Mouse (Mus musculus) liver, embryonic 15.5 days (tissue): ENCODE data around the gene Vcp. TPM values are rescaled to one million over a fixed set of nuclear protein-coding genes. Genes with fewer than 3 reads are reported as not detected.

Experiments
- ATAC-seq: fragments of 200-750 bp; cut with Nextera tagmentation; 2 replicates; pipeline ENCODE4 v1.8.0; 2017; ENCODE audit warnings: moderate number of reproducible peaks, mild to moderate bottlenecking, moderate library complexity; ENCODE audit not compliant: insufficient read depth
- H3K27ac ChIP-seq: fragments of 300-500 bp; sonication (generic); replicated peaks from 2 replicates; pipeline ENCODE4 v1.5.1; 2015; ENCODE audit warnings: mild to moderate bottlenecking, inconsistent platforms
- H3K27me3 ChIP-seq: fragments of 300-500 bp; sonication (generic); 2 replicates; pipeline ENCODE4 v1.6.1; 2015; ENCODE audit warnings: mild to moderate bottlenecking, inconsistent platforms
- H3K36me3 ChIP-seq: fragments of 300-500 bp; sonication (generic); replicated peaks from 2 replicates; pipeline ENCODE4 v1.6.1; 2015; ENCODE audit warnings: moderate library complexity, mild to moderate bottlenecking, inconsistent platforms
- H3K4me1 ChIP-seq: fragments of 300-500 bp; sonication (generic); replicated peaks from 2 replicates; pipeline ENCODE4 v1.6.1; 2015; ENCODE audit warnings: inconsistent platforms
- H3K4me2 ChIP-seq: fragments of 300-500 bp; sonication (generic); 2 replicates; pipeline ENCODE4 v1.6.1; 2015; ENCODE audit warnings: moderate library complexity, mild to moderate bottlenecking, inconsistent platforms
- H3K4me3 ChIP-seq: fragments of 300-500 bp; sonication (generic); replicated peaks from 2 replicates; pipeline ENCODE4 v1.5.1; 2015; ENCODE audit warnings: mild to moderate bottlenecking, inconsistent platforms
- H3K9ac ChIP-seq: fragments of 300-500 bp; sonication (generic); 2 replicates; pipeline ENCODE4 v1.6.1; 2015; ENCODE audit warnings: moderate library complexity, mild to moderate bottlenecking, inconsistent platforms
- H3K9me3 ChIP-seq: fragments of 300-500 bp; sonication (generic); replicated peaks from 2 replicates; pipeline ENCODE4 v1.6.1; 2016; ENCODE audit warnings: inconsistent platforms
- WGBS: fragments of 180-500 bp; shearing (Covaris S2); methylation state at CpG from one replicate; pipeline ENCODE4 v1.1.7; 2015; ENCODE audit warnings: mixed read lengths; ENCODE audit not compliant: insufficient replicate concordance; 5-methylcytosine and 5-hydroxymethylcytosine counted together
- polyA plus RNA-seq: library from polyadenylated mRNA; unstranded; fragments of >200 nt; fragmentation: Nextera tagmentation; extraction: Ambion mirVana; gene quantifications from 2 replicates; pipeline ENCODE4 v1.2.1, GENCODE M21; 2015

The Vcp gene
- polyA plus RNA-seq, 1 experiment from 2014 or later, result 204 TPM

- H3K4me1 ChIP-seq, result peaks cover 9% of the 10 kb centered on the region
- no peak for ATAC-seq
- no peak overlapping the region for H3K27ac ChIP-seq
- H3K27me3 ChIP-seq, result peaks cover 75% of the 10 kb centered on the region
- no peak overlapping the region for H3K4me3 ChIP-seq
- 11% methylated on average over 6 of the region's 6 CpGs for WGBS
- no peak overlapping the region for H3K4me2 ChIP-seq
- H3K9me3 ChIP-seq, result no peaks in the 10 kb centered on the region
- H3K9ac ChIP-seq, result no peak overlapping the region
- no peaks in the 10 kb centered on the region for H3K36me3 ChIP-seq
Measured at GRCm38 (mm10) chr4:42945043-42945442, 55.3 kb downstream of the Vcp start.

GRCm38 (mm10) chr4:42944185-42944584 lies 56.1 kb downstream of the Vcp start:
- no peak overlapping the region for H3K4me2 ChIP-seq
- H3K9ac ChIP-seq, result no peak overlapping the region
- H3K9me3 ChIP-seq, result no peaks in the 10 kb centered on the region
- no peaks in the 10 kb centered on the region for H3K36me3 ChIP-seq
- WGBS, result 69% methylated on average over 9 of the region's 9 CpGs
- no peak overlapping the region for H3K4me3 ChIP-seq
- peaks cover 75% of the 10 kb centered on the region for H3K27me3 ChIP-seq
- H3K27ac ChIP-seq, result no peak overlapping the region
- ATAC-seq, result no peak
- H3K4me1 ChIP-seq, result peaks cover 2% of the 10 kb centered on the region; the same call in 1 of the 2 replicates

- H3K9ac ChIP-seq, result no peak overlapping the region
- H3K27me3 ChIP-seq, result peaks cover 73% of the 10 kb centered on the region
- no peaks in the 10 kb centered on the region for H3K4me1 ChIP-seq
- no peak for ATAC-seq
- H3K36me3 ChIP-seq, result no peaks in the 10 kb centered on the region
- 62% methylated on average over 5 of the region's 5 CpGs for WGBS
- H3K9me3 ChIP-seq, result no peaks in the 10 kb centered on the region
- no peak overlapping the region for H3K27ac ChIP-seq
- H3K4me2 ChIP-seq, result no peak overlapping the region
- no peak overlapping the region for H3K4me3 ChIP-seq
Measured at GRCm38 (mm10) chr4:42943341-42943740, 57.0 kb downstream of the Vcp start.

GRCm38 (mm10) chr4:42941396-42941795 lies 58.9 kb downstream of the Vcp start:
- H3K27ac ChIP-seq, result no peak overlapping the region
- no peak overlapping the region for H3K9ac ChIP-seq
- H3K27me3 ChIP-seq, result peaks cover 72% of the 10 kb centered on the region
- no peaks in the 10 kb centered on the region for H3K4me1 ChIP-seq
- H3K4me3 ChIP-seq, result no peak overlapping the region
- H3K36me3 ChIP-seq, result no peaks in the 10 kb centered on the region
- no peak for ATAC-seq
- H3K9me3 ChIP-seq, result no peaks in the 10 kb centered on the region
- WGBS, result 48% methylated on average over 7 of the region's 7 CpGs
- H3K4me2 ChIP-seq, result no peak overlapping the region

- Histone ChIP-seq H3K27ac (no peak overlapping the region), H3K9ac (no peak overlapping the region), H3K9me3 (no peaks in the 10 kb centered on the region)
Measured at GRCm38 (mm10) chr4:42933630-42934029, 66.7 kb downstream of the Vcp start.

GRCm38 (mm10) chr4:42932229-42932969 lies 67.9 kb downstream of the Vcp start:
- Histone ChIP-seq H3K4me1 (peaks cover 6% of the 10 kb centered on the region; the same call in 1 of the 2 replicates), H3K4me3 (no peak overlapping the region), H3K27me3 (peaks cover 53% of the 10 kb centered on the region), H3K4me2 (no peak overlapping the region), H3K27ac (no peak overlapping the region), H3K36me3 (no peaks in the 10 kb centered on the region), H3K9ac (no peak overlapping the region), H3K9me3 (no peaks in the 10 kb centered on the region)
- no peak for ATAC-seq
- WGBS, result 54% methylated on average over 8 of the region's 8 CpGs

More at GRCm38 (mm10) chr4:42933630-42934029, 66.7 kb downstream of the Vcp start:
- WGBS, result 5% methylated on average over 22 of the region's 22 CpGs
- Histone ChIP-seq H3K4me1 (peaks cover 6% of the 10 kb centered on the region; the same call in 1 of the 2 replicates), H3K36me3 (no peaks in the 10 kb centered on the region), H3K4me2 (peak overlapping the region; percentile 41), H3K4me3 (no peak overlapping the region), H3K27me3 (peaks cover 64% of the 10 kb centered on the region)
- ATAC-seq, result no peak

Other genes with a start within 250 kb of the Vcp start
- gene Ccl19, start 243.9 kb downstream of the Vcp start, polyA plus RNA-seq, result not detected in 2 replicates
- gene Ccl21a, start 226.5 kb downstream of the Vcp start, polyA plus RNA-seq, result 0.41 and 1.0 TPM in 2 replicates
- 0.15 TPM in 2 replicates for gene Fam205a1, start 146.6 kb downstream of the Vcp start, polyA plus RNA-seq
- not detected in 2 replicates for gene Gm12394, start 143.7 kb downstream of the Vcp start, polyA plus RNA-seq
- 0.35 and 0.61 TPM in 2 replicates for gene Fam205c, start 126.3 kb downstream of the Vcp start, polyA plus RNA-seq
- 0.12 and 0.16 TPM in 2 replicates for gene Phf24, start 83.8 kb downstream of the Vcp start, polyA plus RNA-seq
- 1.2 and 1.5 TPM in 2 replicates for gene Dnajb5, start 50.7 kb downstream of the Vcp start, polyA plus RNA-seq
- 0.24 TPM in 1 of 2 replicates, not detected in the other for gene 1700022I11Rik, start 30.9 kb downstream of the Vcp start, polyA plus RNA-seq
- 10.4 TPM in 2 replicates for gene Fancg, start 10.0 kb upstream of the Vcp start, polyA plus RNA-seq
- 14.8 and 15.1 TPM in 2 replicates for gene Pigo, start 25.3 kb upstream of the Vcp start, polyA plus RNA-seq
- 187 and 204 TPM in 2 replicates for gene Stoml2, start 31.2 kb upstream of the Vcp start, polyA plus RNA-seq
- gene Fam214b, start 45.7 kb upstream of the Vcp start, polyA plus RNA-seq, result 41.2 and 51.3 TPM in 2 replicates
- 0.40 and 0.45 TPM in 2 replicates for gene Unc13b, start 58.4 kb upstream of the Vcp start, polyA plus RNA-seq